Mouse (Mus musculus) CH12.LX (cell line): ENCODE results near the gene Nrxn3. TPM values are rescaled to one million over a fixed set of nuclear protein-coding genes. Genes with fewer than 3 reads are reported as not detected.

Experiments used
- DNase-seq: peaks from one replicate; pipeline ENCODE4 v3.0.0-alpha.2; 2013; ENCODE audit errors: extremely low read depth
- H3K27ac ChIP-seq: 2 replicates; pipeline ENCODE4 v1.5.1; 2012; ENCODE audit warnings: low read depth, mild to moderate bottlenecking, control low read depth, moderate library complexity; ENCODE audit not compliant: insufficient read depth
- H3K27me3 ChIP-seq: replicated peaks from 2 replicates; pipeline ENCODE3; 2012; ENCODE audit warnings: inconsistent platforms
- H3K36me3 ChIP-seq, 2 experiments: replicated peaks in 1 of 2; 2 replicates each; pipeline versions ENCODE3 to v1.6.1; 2012; ENCODE audit warnings: inconsistent platforms in 1 of 2, low read length in 1 of 2, mild to moderate bottlenecking in 1 of 2, mixed read lengths in 1 of 2, moderate library complexity in 1 of 2; ENCODE audit not compliant: control insufficient read depth in 1 of 2, insufficient read depth in 1 of 2
- H3K4me1 ChIP-seq, 2 experiments: 2 replicates each; pipeline ENCODE4 v1.6.1; 2012; ENCODE audit warnings: inconsistent platforms in 1 of 2, moderate library complexity in 1 of 2; ENCODE audit not compliant: insufficient read depth in 2 of 2, control insufficient read depth in 1 of 2
- H3K4me2 ChIP-seq: 2 replicates; pipeline ENCODE4 v1.6.1; 2012; ENCODE audit warnings: low read depth, mild to moderate bottlenecking, control low read depth; ENCODE audit not compliant: poor library complexity, insufficient read depth, severe bottlenecking
- H3K4me3 ChIP-seq, 3 experiments: fragments of 150-350 bp in 1 of 3; sonication (generic) in 1 of 3; replicated peaks in 1 of 3; 2 replicates each; pipeline versions ENCODE3 to v1.5.1; 2011 to 2012; ENCODE audit warnings: low read depth in 2 of 3, low read length in 2 of 3, mild to moderate bottlenecking in 2 of 3, moderate library complexity in 2 of 3, control low read depth in 1 of 3, improper control_type of control experiment in 1 of 3, inconsistent platforms in 1 of 3, mixed read lengths in 1 of 3; ENCODE audit not compliant: poor library complexity in 1 of 3
- H3K79me2 ChIP-seq: replicated peaks from 2 replicates; pipeline ENCODE4 v1.6.1; 2012; ENCODE audit warnings: mild to moderate bottlenecking, moderate library complexity; ENCODE audit not compliant: control insufficient read depth, poor library complexity, insufficient read depth, severe bottlenecking; ENCODE audit errors: extremely low read depth
- H3K9ac ChIP-seq: 2 replicates; pipeline ENCODE4 v1.6.1; 2012; ENCODE audit warnings: low read depth, mild to moderate bottlenecking, control low read depth, moderate library complexity; ENCODE audit not compliant: insufficient read depth
- H3K9me3 ChIP-seq: replicated peaks from 2 replicates; pipeline ENCODE3; 2012; ENCODE audit warnings: low read length, inconsistent platforms, mixed read lengths
- BHLHE40 ChIP-seq: IDR thresholded peaks from 2 replicates; pipeline ENCODE4 v1.6.1; 2011; ENCODE audit warnings: mild to moderate bottlenecking, low read depth, low read length, improper control_type of control experiment
- CHD1 ChIP-seq: IDR thresholded peaks from 2 replicates; pipeline ENCODE4 v1.6.1; 2012; ENCODE audit warnings: low read depth, low read length, improper control_type of control experiment, inconsistent platforms
- CHD2 ChIP-seq: IDR thresholded peaks from 2 replicates; pipeline ENCODE4 v1.6.1; 2011; ENCODE audit warnings: low read length, improper control_type of control experiment
- ELF1 ChIP-seq: IDR thresholded peaks from 2 replicates; pipeline ENCODE4 v1.6.1; 2014; ENCODE audit warnings: low read depth, mild to moderate bottlenecking, inconsistent platforms, low read length, improper control_type of control experiment
- ETS1 ChIP-seq: conservative IDR thresholded peaks from 2 replicates; pipeline ENCODE4 v1.6.1; 2012; ENCODE audit warnings: low read depth, mild to moderate bottlenecking, inconsistent platforms, low read length, improper control_type of control experiment, moderate library complexity
- HCFC1 ChIP-seq: IDR thresholded peaks from 2 replicates; pipeline ENCODE4 v1.6.1; 2012; ENCODE audit warnings: low read depth, mild to moderate bottlenecking, inconsistent platforms, low read length, improper control_type of control experiment
- IRF4 ChIP-seq: IDR thresholded peaks from 2 replicates; pipeline ENCODE4 v1.6.1; 2014; ENCODE audit warnings: low read depth, mild to moderate bottlenecking, inconsistent platforms, low read length, improper control_type of control experiment
- MAFK ChIP-seq: IDR thresholded peaks from 2 replicates; pipeline ENCODE4 v1.6.1; 2011; ENCODE audit warnings: low read length, improper control_type of control experiment; ENCODE audit not compliant: insufficient replicate concordance
- MEF2A ChIP-seq: IDR thresholded peaks from 2 replicates; pipeline ENCODE4 v1.6.1; 2014; ENCODE audit warnings: low read depth, mild to moderate bottlenecking, inconsistent platforms, low read length, improper control_type of control experiment, borderline replicate concordance
- NELFE ChIP-seq: IDR thresholded peaks from 2 replicates; pipeline ENCODE4 v1.6.1; 2011; ENCODE audit warnings: low read depth, low read length, improper control_type of control experiment
- POLR2A ChIP-seq: IDR thresholded peaks from 2 replicates; pipeline ENCODE4 v1.6.1; 2011; ENCODE audit warnings: low read depth, mild to moderate bottlenecking, improper control_type of control experiment, low read length
- RAD21 ChIP-seq: IDR thresholded peaks from 2 replicates; pipeline ENCODE4 v1.6.1; 2011; ENCODE audit warnings: low read depth, mild to moderate bottlenecking, low read length, improper control_type of control experiment, moderate library complexity
- SMC3 ChIP-seq: IDR thresholded peaks from 2 replicates; pipeline ENCODE4 v1.6.1; 2011; ENCODE audit warnings: low read depth, low read length, improper control_type of control experiment
- TBP ChIP-seq: conservative IDR thresholded peaks from 2 replicates; pipeline ENCODE4 v1.6.1; 2011; ENCODE audit warnings: low read depth, low read length, improper control_type of control experiment
- UBTF ChIP-seq: IDR thresholded peaks from 2 replicates; pipeline ENCODE4 v1.6.1; 2012; ENCODE audit warnings: low read depth, mild to moderate bottlenecking, inconsistent platforms, low read length, improper control_type of control experiment, moderate library complexity
- ZMIZ1 ChIP-seq: IDR thresholded peaks from 2 replicates; pipeline ENCODE4 v1.6.1; 2012; ENCODE audit warnings: low read depth, mild to moderate bottlenecking, inconsistent platforms, low read length, improper control_type of control experiment
- dilution Hi-C: fragments of 300-500 bp; cut with MboI; formaldehyde crosslinking; loops from 2 replicates; pipeline ENCODE4 v1.14.3; 2020; ENCODE audit warnings: low sequenced_read_pairs; ENCODE audit not compliant: extremely low pct_unique_long_range_greater_than_20kb, extremely low pct_ligation_motif_present
- in situ Hi-C: fragments of 300-500 bp; cut with MboI; formaldehyde crosslinking; loops from 3 replicates; pipeline ENCODE4 v1.14.3; 2019; ENCODE audit warnings: low sequenced_read_pairs, low pct_ligation_motif_present, low pct_unique_long_range_greater_than_20kb, mixed read lengths
- polyA plus RNA-seq: library from polyadenylated mRNA; unstranded; fragments of >175 nt; gene quantifications from 2 replicates; pipeline ENCODE4 v1.2.1, GENCODE M21; 2012; ENCODE audit warnings: low read depth; ENCODE audit not compliant: insufficient read length
- total RNA-seq, 2 experiments: library from RNA; depleted of rRNA; stranded (reverse); fragments of 300-350 nt in 1 of 2; fragments of >200 nt in 1 of 2; gene quantifications; 2 replicates each; pipeline ENCODE4 v1.2.3; 2012 to 2014

Nrxn3 gene
- total and polyA plus RNA-seq, 3 experiments: 0.04 to 0.17 (median 0.09) TPM

- no peak overlapping the region for H3K4me3 ChIP-seq
- TF ChIP-seq NELFE (no peak), ZMIZ1 (no peak), TBP (no peak), ETS1 (no peak), CHD2 (no peak), IRF4 (no peak), MAFK (no peak), MEF2A (no peak), ELF1 (no peak), BHLHE40 (no peak), RAD21 (no peak), SMC3 (no peak), CHD1 (no peak), UBTF (no peak)
- H3K27ac ChIP-seq: no peak overlapping the region
- in situ Hi-C loops: loop anchor here (5.0 to 10.0 kb wide), 2 partner anchors 114 to 279 kb away; no protein-coding TSS in a partner anchor
- no peak overlapping the region for H3K9ac ChIP-seq
- no peak for DNase-seq
- H3K9me3 ChIP-seq: no peaks in the 10 kb centered on the region
- no peaks in the 10 kb centered on the region for H3K79me2 ChIP-seq
- H3K4me2 ChIP-seq: no peak overlapping the region
- no peaks in the 10 kb centered on the region for H3K36me3 ChIP-seq
- peaks cover 0 to 4% of the 10 kb centered on the region in 2 experiments; a peak in 1 of 4 replicates for H3K4me1 ChIP-seq
- dilution Hi-C loops: no loop called here
- H3K27me3 ChIP-seq: no peaks in the 10 kb centered on the region
Observed at GRCm38 (mm10) chr12:88993788-88994187, 271.1 kb downstream of the Nrxn3 start.

DNA sequence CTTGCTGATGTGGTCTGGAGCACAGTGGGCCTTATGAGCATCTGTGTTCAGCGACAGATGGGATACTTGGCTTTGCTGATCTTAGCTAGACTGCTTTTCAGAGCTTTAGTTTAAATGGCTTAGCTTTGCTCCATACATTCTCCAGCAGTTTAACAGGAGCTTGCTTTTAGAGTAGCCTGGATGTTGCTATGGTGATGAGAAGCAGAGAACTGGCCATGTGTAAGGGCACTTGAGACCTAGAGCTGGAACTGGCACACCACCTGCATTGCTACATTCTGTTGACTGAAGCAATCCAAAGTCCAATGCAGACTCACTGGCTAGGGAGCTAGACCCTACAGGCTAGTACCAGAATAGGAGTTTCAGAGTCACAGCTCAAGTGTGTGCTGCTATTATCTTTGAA lies 293.8 kb downstream of the Nrxn3 start:
- no peaks in the 10 kb centered on the region for H3K79me2 ChIP-seq
- H3K9ac ChIP-seq: no peak overlapping the region
- no peaks in the 10 kb centered on the region for H3K36me3 ChIP-seq
- H3K27ac ChIP-seq: no peak overlapping the region
- H3K4me3 ChIP-seq: no peak overlapping the region
- H3K4me1 ChIP-seq: peaks cover 0 to 4% of the 10 kb centered on the region in 2 experiments; a peak in 1 of 4 replicates
- no peak overlapping the region for H3K4me2 ChIP-seq
- in situ Hi-C loops: no loop called here
- TF ChIP-seq POLR2A (no peak), ZMIZ1 (no peak), HCFC1 (no peak)
- TF ChIP-seq, all 38 proteins: peak for 0
- no peaks in the 10 kb centered on the region for H3K27me3 ChIP-seq
- dilution Hi-C loops: no loop called here
- DNase-seq: no peak
- no peaks in the 10 kb centered on the region for H3K9me3 ChIP-seq
